8 mouse cellular contexts compared by ENCODE assay signal in genomic region chr7:5080010-5080751, GRCm38 (mm10). TPM values are rescaled to one million over a fixed set of nuclear protein-coding genes. Genes with fewer than 3 reads are reported as not detected.
A peak's percentile ranks its signal among the peaks of the same experiment; 100 is the strongest.
DNase-seq lines count a peak whose midpoint lies in the region; ATAC-seq and TF ChIP-seq lines count a peak whose summit lies in the region.

Epn1 (plus strand) TSS chr7:5080235.

- H3K27ac ChIP-seq in forebrain, postnatal 0 days (ENCODE audit: low read depth, low read length): peak within 1 kb of the TSS; percentile 84
- H3K27ac ChIP-seq in lung, embryonic 15.5 days: peak within 1 kb of the TSS; percentile 95

- no peaks in the 10 kb centered on the region for H3K9me3 ChIP-seq in G1E (replicated peaks)
- no peaks in the 10 kb centered on the region for H3K9me3 ChIP-seq in forebrain, postnatal 0 days (ENCODE audit: low read length)
- no peaks in the 10 kb centered on the region for H3K9me3 ChIP-seq in lung, embryonic 15.5 days

- peak; percentile 85 for DNase-seq in G1E (ENCODE audit: low spot score)
- DNase-seq in cerebellum, adult 18-20 months: peak; percentile 97
- peak; percentile 98 for DNase-seq in forebrain, postnatal 0 days
- peak; percentile 98 for DNase-seq in heart, postnatal 4 days
- peak; percentile 95 to 97 for DNase-seq in layer of hippocampus, adult 8-10 months (ENCODE audit: low spot score in 2 of 2)
- peak; percentile 92 for DNase-seq in ovary, adult 18-20 months (ENCODE audit: low spot score)
- peak; percentile 98 for DNase-seq in thymus, postnatal 0 days (ENCODE audit: low spot score)

- no peak for TF ChIP-seq CTCF in G1E (IDR thresholded peaks at IDR 0.05; ENCODE audit: low read depth, low read length)
- TF ChIP-seq CTCF in forebrain, postnatal 0 days (IDR thresholded peaks at IDR 0.05; ENCODE audit: low read depth): no peak

- H3K4me2 ChIP-seq in forebrain, postnatal 0 days (ENCODE audit: low read depth): peak within 1 kb of the TSS; percentile 80
- peak within 1 kb of the TSS; percentile 85 for H3K4me2 ChIP-seq in lung, embryonic 15.5 days

- peak; percentile 69 for ATAC-seq in G1E (ENCODE audit: extremely low read depth, insufficient number of reproducible peaks, low FRiP score, poor library complexity, severe bottlenecking)
- peak; percentile 99 for ATAC-seq in forebrain, postnatal 0 days
- ATAC-seq in lung, embryonic 15.5 days (ENCODE audit: borderline replicate concordance, extremely low read depth, low FRiP score, low TSS enrichment): peak; percentile 97

- H3K27me3 ChIP-seq in G1E (ENCODE audit: insufficient read depth, low read length): no peaks in the 10 kb centered on the region
- no peaks in the 10 kb centered on the region for H3K27me3 ChIP-seq in forebrain, postnatal 0 days (ENCODE audit: insufficient read depth, low read length)
- H3K27me3 ChIP-seq in lung, embryonic 15.5 days: no peaks in the 10 kb centered on the region

- H3K9ac ChIP-seq in forebrain, postnatal 0 days: peak within 1 kb of the TSS; percentile 92
- H3K9ac ChIP-seq in lung, embryonic 15.5 days: peak within 1 kb of the TSS; percentile 98

- H3K4me1 ChIP-seq in G1E (ENCODE audit: insufficient read depth, low read depth, low read length): peaks cover 68% of the 10 kb centered on the region
- H3K4me1 ChIP-seq in forebrain, postnatal 0 days (ENCODE audit: insufficient read depth): 0 out of 2 replicates have a peak, but pooled peaks cover 8% of the 10 kb centered on the region
- peaks cover 13% of the 10 kb centered on the region for H3K4me1 ChIP-seq in lung, embryonic 15.5 days

- WGBS in forebrain, postnatal 0 days: under 1% methylated on average over 61 of the region's 81 CpGs
- WGBS in lung, embryonic 15.5 days: under 1% methylated on average over 75 of the region's 81 CpGs

- H3K4me3 ChIP-seq in G1E (ENCODE audit: low read depth, low read length): peak within 1 kb of the TSS; percentile 98
- peak within 1 kb of the TSS; percentile 84 for H3K4me3 ChIP-seq in forebrain, postnatal 0 days (ENCODE audit: low read depth, low read length)
- H3K4me3 ChIP-seq in lung, embryonic 15.5 days: peak within 1 kb of the TSS; percentile 98

- H3K36me3 ChIP-seq in G1E (replicated peaks): peaks cover 69% of the 10 kb centered on the region
- H3K36me3 ChIP-seq in forebrain, postnatal 0 days (ENCODE audit: insufficient read depth): peaks cover 30% of the 10 kb centered on the region
- peaks cover 58% of the 10 kb centered on the region for H3K36me3 ChIP-seq in lung, embryonic 15.5 days

RNA-seq across cellular contexts. Expression of gene Epn1, which starts in this region (rescaled TPM):
- 134 and 152 TPM in 2 replicates for total RNA-seq in G1E (2014; fragmentation: Nextera tagmentation)
- total RNA-seq in G1E (2017): 79.5 and 85.2 TPM in 2 replicates
- 720 and 931 TPM in 2 replicates for polyA plus RNA-seq in G1E (2012)
- 341 and 347 TPM in 2 replicates for total RNA-seq in forebrain, postnatal 0 days (2014; rRNA removed)
- 126 and 127 TPM in 2 replicates for polyA plus RNA-seq in forebrain, postnatal 0 days (2015; fragmentation: Nextera tagmentation; extraction: Ambion mirVana)
- total RNA-seq in heart, postnatal 4 days (2021): 100 to 1,000 TPM; 171 to 183 TPM
- total RNA-seq in layer of hippocampus, adult 8-10 months (2022): 100 to 1,000 TPM; 411 to 477 (median 457) TPM
- polyA plus RNA-seq in lung, embryonic 15.5 days (2015; fragmentation: Nextera tagmentation; extraction: Ambion mirVana): 55.1 and 60.5 TPM in 2 replicates
- 42.6 and 44.8 TPM in 2 replicates for polyA plus RNA-seq in thymus, postnatal 0 days (2015; fragmentation: Nextera tagmentation; extraction: Ambion mirVana)

Comparison
In these comparisons a context has a peak if more than half of its experiments do, and no peak if none do; other contexts are left out.
1. Peak in every context shown above with its lines: DNase-seq, ATAC-seq, H3K4me3 ChIP-seq and H3K27ac ChIP-seq.